Mouse (Mus musculus): ENCODE results near the gene Safb. TPM values are rescaled to one million over a fixed set of nuclear protein-coding genes. Genes with fewer than 3 reads are reported as not detected.

Safb gene
- polyA plus RNA-seq (2012; rRNA removed), result 93.0 and 103 TPM in 2 replicates

GRCm38 (mm10) chr17:56584257-56585130 lies at the start of gene Safb, which contains the start of gene Safb2:
Safb (plus strand) TSS chr17:56584825.
Safb2 (minus strand) TSS chr17:56584585.

GRCm38 (mm10) chr17:56554122-56554551 lies 30.5 kb upstream of the Safb start, which contains the start of gene Gm20219:
Gm20219 (minus strand) TSS chr17:56554387.

GRCm38 (mm10) chr17:56609452-56610171 lies 25.0 kb downstream of the Safb start, which contains the start of gene 2410015M20Rik:
2410015M20Rik (minus strand) TSS chr17:56609771.

GRCm38 (mm10) chr17:56613236-56613844 lies 28.7 kb downstream of the Safb start, which contains the start of gene Rpl36:
Rpl36 (plus strand) TSS chr17:56613416.

GRCm38 (mm10) chr17:56626754-56627470 lies 42.3 kb downstream of the Safb start, which contains the start of gene Lonp1:
Lonp1 (minus strand) TSS chr17:56626887.

GRCm38 (mm10) chr17:56627530-56628277 lies 43.1 kb downstream of the Safb start, which contains the start of gene Catsperd:
Catsperd (plus strand) TSS chr17:56628143.

Other genes with a start within 250 kb of the Safb start
- gene Ptprs, start 108.3 kb upstream of the Safb start, polyA plus RNA-seq (2012; rRNA removed), result 427 and 461 TPM in 2 replicates
- gene Znrf4, start 72.4 kb upstream of the Safb start, polyA plus RNA-seq (2012; rRNA removed), result not detected in 2 replicates
- 8.1 TPM in 2 replicates for gene Gm20219, start 30.4 kb upstream of the Safb start, polyA plus RNA-seq (2012; rRNA removed)
- gene Safb2, start 240 bp upstream of the Safb start, polyA plus RNA-seq (2012; rRNA removed), result 111 and 114 TPM in 2 replicates
- gene 2410015M20Rik, start 24.9 kb downstream of the Safb start, polyA plus RNA-seq (2012; rRNA removed), result 157 and 222 TPM in 2 replicates
- 3,601 and 4,599 TPM in 2 replicates for gene Rpl36, start 28.6 kb downstream of the Safb start, polyA plus RNA-seq (2012; rRNA removed)
- gene Lonp1, start 42.1 kb downstream of the Safb start, polyA plus RNA-seq (2012; rRNA removed), result 227 and 249 TPM in 2 replicates
- gene Catsperd, start 43.3 kb downstream of the Safb start, polyA plus RNA-seq (2012; rRNA removed), result 1.3 and 2.6 TPM in 2 replicates
- gene Ranbp3, start 88.5 kb downstream of the Safb start, polyA plus RNA-seq (2012; rRNA removed), result 125 and 135 TPM in 2 replicates
- 694 and 729 TPM in 2 replicates for gene Ndufa11, start 132.9 kb downstream of the Safb start, polyA plus RNA-seq (2012; rRNA removed)
- gene Vmac, start 133.2 kb downstream of the Safb start, polyA plus RNA-seq (2012; rRNA removed), result 47.8 and 78.5 TPM in 2 replicates
- gene Nrtn, start 172.7 kb downstream of the Safb start, polyA plus RNA-seq (2012; rRNA removed), result 169 and 335 TPM in 2 replicates
- 135 and 136 TPM in 2 replicates for gene Dus3l, start 179.9 kb downstream of the Safb start, polyA plus RNA-seq (2012; rRNA removed)
- gene Prr22, start 185.4 kb downstream of the Safb start, polyA plus RNA-seq (2012; rRNA removed), result 3.3 and 4.8 TPM in 2 replicates
- 26.0 and 26.5 TPM in 2 replicates for gene Rfx2, start 246.2 kb downstream of the Safb start, polyA plus RNA-seq (2012; rRNA removed)